ENCODE assay signal across 11 mouse cellular contexts in genomic region chr5:140739813-140740212, GRCm38 (mm10). TPM values are rescaled to one million over a fixed set of nuclear protein-coding genes. Genes with fewer than 3 reads are reported as not detected.
DNase-seq lines count a peak whose midpoint lies in the region; ATAC-seq and TF ChIP-seq lines count a peak whose summit lies in the region.
"Had no signal": no experiment of that assay in that cellular context is flagged by ENCODE, and none has a peak within 500 bp of the region (broad histone marks: within the 10 kb centered on the region; RNA-seq: fewer than 3 reads in every experiment).

No protein-coding gene starts in this region.

- H3K9me3 ChIP-seq in forebrain, embryonic 14.5 days (replicated peaks; ENCODE audit: control insufficient read depth, low read length), result no peaks in the 10 kb centered on the region

- no peak for ATAC-seq in forebrain, embryonic 14.5 days

- H3K27me3 ChIP-seq in kidney, adult 2 months (replicated peaks; ENCODE audit: control insufficient read depth, insufficient read depth, low read length), result no peaks in the 10 kb centered on the region
- H3K27me3 ChIP-seq in forebrain, embryonic 14.5 days (replicated peaks; ENCODE audit: control insufficient read depth, insufficient read depth, low read length), result peaks cover 16% of the 10 kb centered on the region; the same call in 1 of the 2 replicates

- TF ChIP-seq CTCF in kidney, adult 2 months (conservative IDR thresholded peaks at IDR 0.05; ENCODE audit: insufficient read depth, insufficient read length, low read depth, low read length), result no peak

- DNase-seq in kidney, adult 2 months, result peak; percentile 33
- no peak for DNase-seq in kidney, adult 18-20 months
- DNase-seq in lung, postnatal 25 days (ENCODE audit: low spot score), result peak; percentile 28
- DNase-seq in lung, postnatal 10 days, result no peak
- DNase-seq in left cerebral cortex, adult 9 months (ENCODE audit: low spot score in 2 of 2), result peak; percentile 54 to 67
- DNase-seq in right cerebral cortex, postnatal 36 days (ENCODE audit: low spot score in 2 of 2), result peak; percentile 45 to 68
- DNase-seq in adrenal gland, adult (ENCODE audit: inconsistent age in 2 of 2, low spot score in 1 of 2), result no peak
- no peak for DNase-seq in forebrain, embryonic 14.5 days (ENCODE audit: low spot score)
- DNase-seq: adrenal gland, postnatal 36 days; cerebellum, adult 11-12 months; lung, postnatal 14 days had no signal

- H3K4me3 ChIP-seq in kidney, adult 2 months (ENCODE audit: insufficient read depth, low read depth, low read length), result no peak overlapping the region
- H3K4me3 ChIP-seq in forebrain, embryonic 14.5 days (ENCODE audit: low read depth, low read length), result no peak overlapping the region

- H3K27ac ChIP-seq in kidney, adult 2 months (ENCODE audit: insufficient read depth, low read depth, low read length), result no peak overlapping the region
- H3K27ac ChIP-seq in forebrain, embryonic 14.5 days (ENCODE audit: low read depth, low read length), result no peak overlapping the region

- H3K4me1 ChIP-seq in kidney, adult 2 months (ENCODE audit: control insufficient read depth, insufficient read depth, low read length), result no peaks in the 10 kb centered on the region
- H3K4me1 ChIP-seq in forebrain, embryonic 14.5 days (ENCODE audit: control insufficient read depth, insufficient read depth, low read length), result peaks cover 6% of the 10 kb centered on the region; the same call in 1 of the 2 replicates

- WGBS in kidney, adult 2 months, result 63% methylated on average over 12 of the region's 12 CpGs
- 90% methylated on average over 12 of the region's 12 CpGs for WGBS in forebrain, embryonic 14.5 days

- TF ChIP-seq POLR2A in kidney, adult 2 months (IDR thresholded peaks at IDR 0.05; ENCODE audit: low read depth, low read length), result no peak

- H3K36me3 ChIP-seq in kidney, adult 2 months (ENCODE audit: control insufficient read depth, insufficient read depth, low read length), result no peaks in the 10 kb centered on the region
- no peaks in the 10 kb centered on the region for H3K36me3 ChIP-seq in forebrain, embryonic 14.5 days (ENCODE audit: control insufficient read depth, insufficient read depth, low read length)

- H3K4me2 ChIP-seq in forebrain, embryonic 14.5 days (ENCODE audit: low read length), result no peak overlapping the region

- no peak overlapping the region for H3K9ac ChIP-seq in forebrain, embryonic 14.5 days (ENCODE audit: low read length)

RNA-seq across cellular contexts. Expression of gene Amz1, which starts 15.9 kb away (rescaled TPM):
- 3.9 and 4.5 TPM in 2 replicates for polyA plus RNA-seq in kidney, adult 2 months (2012; rRNA removed)
- polyA plus RNA-seq in forebrain, embryonic 14.5 days (2014; fragmentation: Nextera tagmentation; extraction: Ambion mirVana), result 2.6 and 3.6 TPM in 2 replicates

RNA-seq across cellular contexts. Expression of gene Brat1, which starts 35.0 kb away (rescaled TPM):
- polyA plus RNA-seq in kidney, adult 2 months (2012; rRNA removed), result 16.3 and 20.4 TPM in 2 replicates
- 14.3 and 19.8 TPM in 2 replicates for polyA plus RNA-seq in forebrain, embryonic 14.5 days (2014; fragmentation: Nextera tagmentation; extraction: Ambion mirVana)

RNA-seq across cellular contexts. Expression of gene Iqce, which starts 37.6 kb away (rescaled TPM):
- polyA plus RNA-seq in kidney, adult 2 months (2012; rRNA removed), result 23.1 and 27.2 TPM in 2 replicates
- polyA plus RNA-seq in forebrain, embryonic 14.5 days (2014; fragmentation: Nextera tagmentation; extraction: Ambion mirVana), result 13.4 and 18.9 TPM in 2 replicates

Comparison
In these comparisons a context has a peak if more than half of its experiments do, and no peak if none do; other contexts are left out.
1. DNase-seq: peak in kidney, adult 2 months (single experiment), lung, postnatal 25 days (single experiment), left cerebral cortex, adult 9 months (2 of 2) and right cerebral cortex, postnatal 36 days (2 of 2); none in kidney, adult 18-20 months (single experiment), lung, postnatal 10 days (single experiment), adrenal gland, adult (0 of 2) and forebrain, embryonic 14.5 days (single experiment).